Mouse (Mus musculus): Measurements from ENCODE around the gene Agbl3. TPM values are rescaled to one million over a fixed set of nuclear protein-coding genes. Genes with fewer than 3 reads are reported as not detected.

Gene Agbl3
- total RNA-seq, 2 experiments from 2014 or later, result 6.9 to 8.2 TPM

GRCm38 (mm10) chr6:34780943-34781289 lies 684 bp downstream of the Agbl3 start:
- no peak for DNase-seq
- intact Hi-C loops (cut with DNase I), result loop anchor here (1.0 to 5.0 kb wide), 3 partner anchors 84 to 131 kb away; partner anchors contain the start of genes Cyren and Wdr91

DNA sequence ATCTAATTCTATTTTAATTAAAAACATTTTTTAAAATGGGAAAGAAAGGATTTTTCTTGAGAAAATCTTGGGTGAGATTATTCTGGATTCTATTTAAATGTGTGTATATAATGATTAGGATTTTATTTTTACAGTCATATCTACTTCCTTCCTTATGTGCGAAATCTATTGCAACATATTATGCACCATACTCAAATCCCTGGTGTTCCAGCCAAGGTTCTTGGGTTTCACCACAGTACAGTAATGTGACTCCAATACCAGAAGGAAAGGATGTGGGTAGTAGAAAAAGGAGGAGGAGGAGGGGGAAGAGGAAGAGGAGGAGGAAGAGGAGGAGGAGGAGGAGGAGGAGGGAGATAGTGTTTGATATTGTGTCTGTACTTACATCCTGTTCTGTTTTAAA lies 2.3 kb downstream of the Agbl3 start:
- no peak for DNase-seq
- intact Hi-C loops (cut with DNase I), result loop anchor here (5.0 kb wide), 1 partner anchor 130 kb away; the partner anchor contains the start of gene Wdr91

- intact Hi-C loops (cut with DNase I), result no loop called here
- peak in 1 of 2 experiments; percentile 24 for DNase-seq
Observed at GRCm38 (mm10) chr6:34796881-34797280, 16.6 kb downstream of the Agbl3 start.

- intact Hi-C loops (cut with DNase I), result no loop called here
- DNase-seq, result no peak
Observed at GRCm38 (mm10) chr6:34797887-34798286, 17.7 kb downstream of the Agbl3 start.

- no peak for DNase-seq
- intact Hi-C loops (cut with DNase I), result no loop called here
Observed at GRCm38 (mm10) chr6:34805582-34805981, 25.4 kb downstream of the Agbl3 start.

- intact Hi-C loops (cut with DNase I), result no loop called here
- DNase-seq, result no peak
Observed at GRCm38 (mm10) chr6:34810651-34811050, 30.4 kb downstream of the Agbl3 start.

DNA sequence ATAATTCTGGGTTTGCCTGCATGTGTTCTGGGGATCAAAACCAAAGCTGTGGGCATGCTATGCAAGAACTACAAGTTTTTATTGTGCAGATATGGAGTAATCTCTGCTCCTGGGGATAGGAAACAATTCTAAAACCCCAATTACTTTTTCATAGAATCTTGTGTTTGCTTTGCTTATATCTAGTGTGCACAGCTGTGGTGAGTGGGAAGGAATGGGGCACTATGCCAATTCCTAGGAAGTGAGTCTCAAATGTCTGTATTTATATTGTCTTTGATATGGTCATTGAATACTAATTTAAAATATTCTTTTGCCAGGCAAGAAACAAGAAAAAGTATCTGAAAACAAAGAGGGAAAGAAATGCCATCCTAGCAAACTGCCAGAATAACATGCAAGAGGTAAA lies 44.2 kb downstream of the Agbl3 start:
- intact Hi-C loops (cut with DNase I), result no loop called here
- DNase-seq, result peak; percentile 5 to 8

DNA sequence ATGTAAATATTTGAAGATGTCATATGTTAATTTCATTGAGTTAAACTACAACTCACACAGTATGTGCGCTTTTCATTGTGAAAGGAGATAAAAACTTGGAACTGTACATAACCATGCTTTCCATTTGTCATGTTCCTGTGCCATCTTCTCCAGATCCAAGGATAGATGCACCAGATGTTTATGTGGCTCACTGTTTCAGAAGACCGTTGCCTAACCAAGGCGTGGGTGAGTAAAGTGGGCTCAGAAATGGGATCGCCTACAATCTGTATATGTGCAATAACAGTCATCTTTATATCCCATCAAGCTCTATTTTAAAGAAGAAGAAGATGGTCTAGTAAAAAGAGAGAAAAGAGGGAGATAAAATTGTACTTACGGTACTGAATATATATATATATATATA lies 52.1 kb downstream of the Agbl3 start:
- intact Hi-C loops (cut with DNase I), result no loop called here
- no peak for DNase-seq

- intact Hi-C loops (cut with DNase I), result no loop called here
Observed at GRCm38 (mm10) chr6:34861546-34862053, 81.4 kb downstream of the Agbl3 start.

GRCm38 (mm10) chr6:34862381-34862780 lies 82.1 kb downstream of the Agbl3 start:
- intact Hi-C loops (cut with DNase I), result no loop called here
- peak in 1 of 2 experiments; percentile 47 for DNase-seq

More at GRCm38 (mm10) chr6:34861546-34862053, 81.4 kb downstream of the Agbl3 start:
- DNase-seq, result no peak

GRCm38 (mm10) chr6:34862791-34863403 lies 82.7 kb downstream of the Agbl3 start, which contains the start of gene Tmem140:
Gene Tmem140 (plus strand): TSS chr6:34863146.
- peak in 1 of 2 experiments; percentile 67 for DNase-seq
- intact Hi-C loops (cut with DNase I), result no loop called here

DNA sequence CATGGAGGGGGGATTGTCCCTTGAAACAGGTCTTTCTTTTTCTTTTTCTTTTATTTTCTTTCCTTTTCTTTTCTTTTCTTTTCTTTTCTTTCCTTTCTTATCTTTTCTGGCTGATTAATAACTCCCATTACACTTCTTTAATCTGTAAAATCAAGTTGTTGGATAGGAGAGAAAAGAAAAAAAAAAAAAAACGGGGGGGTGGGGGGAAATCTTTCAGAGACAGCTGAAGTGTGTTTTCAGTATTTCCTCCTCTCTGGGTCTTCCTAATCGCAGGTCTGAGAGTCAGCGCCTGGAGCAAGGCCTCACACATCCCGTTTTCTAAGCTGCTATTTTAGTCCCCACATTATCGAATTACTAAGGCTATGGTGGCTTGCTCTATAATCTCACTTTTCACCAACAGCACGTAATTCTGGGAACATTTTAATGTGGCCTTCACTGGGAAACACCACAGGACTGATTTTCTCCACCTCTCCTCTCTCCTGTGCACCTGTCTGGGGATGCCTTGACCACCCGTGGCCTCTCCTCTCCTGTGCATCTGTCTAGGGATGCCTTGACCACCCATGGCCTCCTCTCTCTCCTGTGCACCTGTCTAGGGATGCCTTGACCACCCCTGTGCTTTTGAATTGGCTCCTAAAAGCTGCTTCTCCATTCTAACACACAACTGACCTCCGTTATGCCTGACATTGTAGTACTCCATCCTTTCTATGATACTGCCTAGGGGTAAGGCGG lies 83.7 kb downstream of the Agbl3 start:
- intact Hi-C loops (cut with DNase I), result no loop called here
- no peak for DNase-seq

DNA sequence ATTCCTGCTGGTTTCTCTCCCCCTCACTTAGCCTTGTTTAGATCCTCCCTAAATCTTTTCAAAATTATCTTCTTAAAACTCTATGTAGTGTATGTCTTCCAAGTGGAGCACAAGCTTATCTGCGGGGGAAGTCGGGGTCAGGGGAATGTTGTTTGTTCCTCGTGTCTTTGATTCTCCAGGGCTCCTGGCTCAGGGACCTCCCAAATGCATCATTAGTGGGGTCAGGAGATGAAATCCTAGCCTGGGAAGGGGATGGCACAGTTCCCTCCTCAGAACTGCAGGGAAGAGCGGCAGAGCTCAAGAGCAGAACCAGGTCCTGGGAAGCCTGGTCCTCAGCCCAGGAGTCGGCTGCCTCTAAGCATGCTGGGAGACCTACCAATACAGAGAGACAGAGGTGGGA lies 85.0 kb downstream of the Agbl3 start:
- DNase-seq, result no peak
- intact Hi-C loops (cut with DNase I), result loop anchor here (1.0 kb wide), 2 partner anchors 12 to 84 kb away; no protein-coding TSS in a partner anchor

GRCm38 (mm10) chr6:34865711-34866593 lies 85.7 kb downstream of the Agbl3 start:
- intact Hi-C loops (cut with DNase I), result loop anchor here (1.0 kb wide), 2 partner anchors 11 to 85 kb away; no protein-coding TSS in a partner anchor
- no peak for DNase-seq

GRCm38 (mm10) chr6:34866786-34867185 lies 86.6 kb downstream of the Agbl3 start:
- no peak for DNase-seq
- intact Hi-C loops (cut with DNase I), result no loop called here

GRCm38 (mm10) chr6:34867301-34867994 lies 87.2 kb downstream of the Agbl3 start:
- intact Hi-C loops (cut with DNase I), result no loop called here
- DNase-seq, result no peak

DNA sequence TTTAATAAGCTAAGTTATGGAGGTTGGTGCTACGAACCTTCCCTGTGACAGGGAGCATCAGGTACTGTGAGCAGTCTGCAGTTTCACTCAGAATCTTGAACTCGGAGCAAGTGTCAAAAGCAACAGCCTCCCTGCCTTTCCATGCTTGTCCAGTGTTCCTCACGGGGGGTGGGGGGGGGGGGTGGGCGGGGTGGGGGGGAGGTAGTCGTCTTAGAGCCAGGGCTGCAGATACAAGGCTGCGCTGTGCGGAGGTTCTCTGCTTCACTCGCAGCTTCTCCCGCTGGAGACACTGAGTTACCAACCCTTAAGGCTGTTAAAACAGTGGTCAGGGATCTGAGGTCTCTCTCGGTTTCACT lies 87.7 kb downstream of the Agbl3 start:
- no peak for DNase-seq
- intact Hi-C loops (cut with DNase I), result no loop called here

DNA sequence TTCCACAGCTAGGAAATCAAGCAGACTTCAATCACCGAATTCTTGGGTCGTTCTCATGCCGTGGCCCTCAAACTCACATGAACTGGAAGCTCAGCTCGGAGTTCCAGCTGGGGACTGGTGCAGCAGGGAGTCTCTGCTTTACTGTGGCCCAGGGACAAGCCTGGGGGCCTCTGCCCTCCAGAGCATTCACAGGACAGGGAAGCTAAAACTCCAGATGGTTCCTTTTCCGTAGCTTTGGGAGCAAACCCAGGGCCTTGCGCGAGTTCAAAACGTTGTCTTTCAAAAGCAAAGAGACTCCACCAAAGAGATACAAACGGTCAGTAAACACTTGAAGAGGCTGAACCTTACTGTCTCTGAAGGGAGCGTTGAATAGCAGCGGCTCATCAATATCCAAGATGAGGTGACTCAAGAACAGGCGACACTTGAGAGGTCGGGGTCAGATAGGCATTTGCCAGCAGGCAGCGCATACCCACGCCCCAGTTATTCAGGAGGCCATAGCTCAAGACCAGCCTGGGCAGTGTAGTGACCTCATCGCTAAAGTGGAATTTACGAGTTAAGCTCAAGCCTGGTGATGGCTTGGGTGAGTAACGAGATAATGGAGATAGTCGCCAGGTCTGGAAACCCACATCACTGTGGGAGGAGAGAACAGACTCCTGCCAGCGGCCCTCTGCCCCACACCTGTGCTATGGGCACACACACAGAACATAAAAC lies 88.4 kb downstream of the Agbl3 start:
- no peak for DNase-seq
- intact Hi-C loops (cut with DNase I), result no loop called here

DNA sequence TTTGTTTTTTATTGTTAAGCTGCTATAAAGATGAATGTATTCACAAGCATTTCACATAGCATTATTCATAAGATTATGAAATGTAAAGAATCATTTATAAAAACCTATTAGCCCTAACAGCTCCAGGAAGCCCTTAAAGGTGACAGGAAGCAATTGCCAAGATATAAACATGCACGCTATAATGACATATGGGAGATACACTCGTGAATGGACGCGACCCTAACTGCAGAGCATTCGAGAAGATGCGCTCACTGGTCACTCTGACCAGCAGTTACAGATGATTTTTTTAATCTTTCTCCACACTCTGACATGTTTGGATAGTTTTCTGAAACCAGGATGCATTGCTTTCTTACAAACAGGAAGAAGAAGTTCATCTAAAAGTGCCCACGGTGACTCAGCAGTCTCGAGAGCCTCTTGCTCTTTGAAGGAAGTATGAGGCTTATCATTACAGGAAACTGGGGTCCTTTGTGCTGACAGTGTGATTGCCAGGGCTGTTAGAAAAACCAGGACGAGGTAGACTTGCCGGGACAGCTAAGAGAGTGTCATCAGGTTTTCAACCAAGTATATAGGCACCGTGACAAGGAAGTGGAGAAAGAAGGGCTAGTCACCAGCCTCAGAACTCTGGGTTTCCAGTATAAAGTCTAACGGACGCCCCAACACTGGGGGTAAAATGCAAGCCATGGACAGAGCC lies 89.1 kb downstream of the Agbl3 start:
- DNase-seq, result no peak
- intact Hi-C loops (cut with DNase I), result no loop called here
